Mouse (Mus musculus): Measurements from ENCODE around the gene Afdn. TPM values are rescaled to one million over a fixed set of nuclear protein-coding genes. Genes with fewer than 3 reads are reported as not detected.
"Not testable (repeated sequence)": the region's sequence is repeated elsewhere in the genome, so short reads cannot be mapped to it uniquely, and the experiment has no call there.

The Afdn gene
- polyA plus RNA-seq, 1 experiment from 2014 or later, result 34.3 TPM

DNA sequence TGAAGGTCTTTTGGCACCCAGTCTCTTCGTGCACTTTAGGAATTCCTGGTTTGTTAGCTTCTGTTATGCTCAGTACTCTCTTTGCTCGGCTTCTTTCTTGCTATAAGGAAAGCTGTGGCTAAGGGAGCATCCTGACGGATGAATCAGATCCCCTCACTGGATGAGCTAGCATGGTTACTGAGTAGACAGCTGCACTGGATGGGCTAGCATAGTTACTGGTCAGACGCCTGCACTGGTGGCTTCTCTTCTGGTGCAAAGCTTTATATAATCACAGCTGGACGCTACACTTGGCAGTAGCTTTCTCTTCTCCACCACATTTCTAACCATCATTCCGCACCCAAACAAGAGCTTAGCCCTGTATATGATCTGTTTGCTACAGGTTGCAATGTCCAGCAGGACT lies 5.4 kb upstream of the Afdn start:
- ATAC-seq (replicated peaks; ENCODE audit: low FRiP score), result no peak
- no peak overlapping the region for H3K9ac ChIP-seq (ENCODE audit: low read depth, low read length)
- WGBS, result 76% methylated on average over 6 of the region's 6 CpGs

DNA sequence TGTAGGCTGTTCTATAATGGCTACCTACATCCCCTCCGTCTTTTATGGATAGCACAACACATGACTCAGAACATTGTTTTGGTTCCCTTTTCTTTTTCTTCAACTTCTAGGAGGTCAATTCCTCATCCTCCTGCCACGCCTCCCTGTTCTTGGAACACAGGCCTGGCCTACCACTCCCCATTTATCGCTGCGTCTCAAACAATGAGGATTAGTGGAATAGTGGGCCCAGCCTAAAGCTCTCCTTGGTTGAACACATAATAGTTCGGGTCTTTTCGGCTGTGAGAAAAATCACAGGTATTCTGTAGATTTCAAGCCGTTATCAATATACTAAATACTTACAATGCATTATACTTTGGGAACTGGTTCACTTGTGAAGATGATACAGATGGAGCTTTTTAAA lies 1.8 kb upstream of the Afdn start:
- H3K36me3 ChIP-seq (ENCODE audit: control insufficient read depth, insufficient read depth, low read length), result no peaks in the 10 kb centered on the region
- DNase-seq (ENCODE audit: low spot score) (no peak), ATAC-seq (replicated peaks; ENCODE audit: low FRiP score) (no peak)
- no peaks in the 10 kb centered on the region for H3K4me1 ChIP-seq (replicated peaks; ENCODE audit: control insufficient read depth, insufficient read depth, low read length)
- H3K4me3 ChIP-seq (ENCODE audit: low read depth, low read length), result no peak overlapping the region
- no peak overlapping the region for H3K9ac ChIP-seq (ENCODE audit: low read depth, low read length)
- 81% methylated on average over 7 of the region's 7 CpGs for WGBS
- peak overlapping the region; percentile 82; the same call in 1 of the 2 replicates for H3K4me2 ChIP-seq
- H3K27me3 ChIP-seq (replicated peaks; ENCODE audit: control insufficient read depth, insufficient read depth, low read length), result peaks cover 40% of the 10 kb centered on the region
- no peaks in the 10 kb centered on the region for H3K9me3 ChIP-seq (ENCODE audit: control insufficient read depth, low read length)
- H3K27ac ChIP-seq (ENCODE audit: low read depth, low read length), result no peak overlapping the region

More for the DNA sequence above, 5.4 kb upstream of the Afdn start:
- H3K27ac ChIP-seq (ENCODE audit: low read depth, low read length), result no peak overlapping the region
- H3K9me3 ChIP-seq (ENCODE audit: control insufficient read depth, low read length), result no peaks in the 10 kb centered on the region
- H3K27me3 ChIP-seq (replicated peaks; ENCODE audit: control insufficient read depth, insufficient read depth, low read length), result peaks cover 19% of the 10 kb centered on the region
- H3K36me3 ChIP-seq (ENCODE audit: control insufficient read depth, insufficient read depth, low read length), result no peaks in the 10 kb centered on the region
- H3K4me1 ChIP-seq (replicated peaks; ENCODE audit: control insufficient read depth, insufficient read depth, low read length), result no peaks in the 10 kb centered on the region
- no peak overlapping the region for H3K4me2 ChIP-seq
- no peak overlapping the region for H3K4me3 ChIP-seq (ENCODE audit: low read depth, low read length)
- DNase-seq (ENCODE audit: low spot score), result no peak

DNA sequence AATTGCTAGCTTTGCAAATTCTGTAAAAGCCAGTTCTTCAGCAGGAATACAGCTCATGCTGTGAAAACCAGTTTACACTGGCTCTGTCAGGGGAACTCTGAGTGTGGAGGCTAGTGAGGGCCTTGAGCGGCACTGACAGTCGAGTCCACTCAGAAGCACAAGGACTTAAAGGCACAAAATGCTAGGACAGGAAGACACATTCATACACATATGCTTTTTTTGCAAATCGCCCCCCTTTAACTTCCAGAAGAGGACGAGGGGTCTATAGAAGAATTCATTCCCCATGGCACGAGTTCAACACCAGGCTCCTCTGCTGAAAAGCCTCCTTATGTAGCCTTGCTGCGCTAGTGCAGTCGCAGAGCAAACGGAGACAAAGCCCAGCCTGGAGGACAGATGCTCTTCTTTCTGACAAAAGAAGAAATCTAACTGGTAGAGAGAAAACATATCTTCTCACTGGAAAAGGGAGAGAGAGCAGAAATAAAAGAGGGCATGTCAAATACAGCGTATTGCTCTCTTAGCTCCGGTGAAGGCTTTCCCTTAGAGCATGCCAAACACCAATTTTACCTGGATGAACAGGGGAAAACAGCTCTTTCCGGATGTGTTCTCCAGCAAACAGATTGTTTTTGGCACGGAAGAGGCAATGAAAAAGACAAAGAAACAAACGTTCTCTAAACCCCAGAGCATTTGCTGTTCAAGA lies 1.0 kb upstream of the Afdn start:
- peak overlapping the region; percentile 82 for H3K4me2 ChIP-seq
- no peaks in the 10 kb centered on the region for H3K9me3 ChIP-seq (ENCODE audit: control insufficient read depth, low read length)

DNA sequence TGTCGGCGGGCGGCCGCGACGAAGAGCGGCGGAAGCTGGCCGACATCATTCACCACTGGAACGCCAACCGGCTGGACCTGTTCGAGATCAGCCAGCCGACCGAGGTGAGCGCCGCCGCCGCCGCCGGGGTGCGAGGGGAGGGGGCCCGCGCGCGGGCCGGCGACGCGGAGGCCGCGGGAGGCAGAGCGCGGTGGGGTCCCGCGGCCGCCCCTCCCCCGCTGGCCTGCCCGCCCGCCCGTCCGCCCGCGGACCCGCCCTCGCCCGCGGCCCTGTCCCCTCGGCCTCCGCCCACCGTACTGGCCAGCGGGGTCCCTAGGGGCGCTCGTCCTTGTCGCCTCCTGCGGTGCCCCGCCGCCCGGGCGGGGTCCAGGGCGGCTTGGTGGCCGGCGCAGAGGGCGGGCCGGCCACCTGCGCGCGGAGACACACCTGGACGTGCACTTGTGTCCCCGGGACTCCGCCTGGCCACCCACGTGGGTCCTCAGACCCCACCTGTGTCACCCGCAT lies 388 bp downstream of the Afdn start:
- ATAC-seq (replicated peaks; ENCODE audit: low FRiP score), result peak; percentile 50
- no peaks in the 10 kb centered on the region for H3K36me3 ChIP-seq (ENCODE audit: control insufficient read depth, insufficient read depth, low read length)
- no peak for DNase-seq (ENCODE audit: low spot score)
- no peaks in the 10 kb centered on the region for H3K4me1 ChIP-seq (replicated peaks; ENCODE audit: control insufficient read depth, insufficient read depth, low read length)
- peak overlapping the region; percentile 67 for H3K9ac ChIP-seq (ENCODE audit: low read depth, low read length)
- under 1% methylated on average over 47 of the region's 72 CpGs for WGBS
- H3K4me2 ChIP-seq, result peak overlapping the region; percentile 82
- H3K27ac ChIP-seq (ENCODE audit: low read depth, low read length), result peak overlapping the region; percentile 79
- H3K4me3 ChIP-seq (ENCODE audit: low read depth, low read length), result peak overlapping the region; percentile 74
- H3K9me3 ChIP-seq (ENCODE audit: control insufficient read depth, low read length), result no peaks in the 10 kb centered on the region
- peaks cover 40% of the 10 kb centered on the region for H3K27me3 ChIP-seq (replicated peaks; ENCODE audit: control insufficient read depth, insufficient read depth, low read length)

More for the DNA sequence above, 1.0 kb upstream of the Afdn start:
- peak overlapping the region; percentile 65; the same call in 1 of the 2 replicates for H3K27ac ChIP-seq (ENCODE audit: low read depth, low read length)
- no peak for ATAC-seq (replicated peaks; ENCODE audit: low FRiP score)
- H3K9ac ChIP-seq (ENCODE audit: low read depth, low read length), result peak overlapping the region; percentile 67
- peak overlapping the region; percentile 74 for H3K4me3 ChIP-seq (ENCODE audit: low read depth, low read length)
- DNase-seq (ENCODE audit: low spot score), result no peak
- no peaks in the 10 kb centered on the region for H3K4me1 ChIP-seq (replicated peaks; ENCODE audit: control insufficient read depth, insufficient read depth, low read length)
- H3K27me3 ChIP-seq (replicated peaks; ENCODE audit: control insufficient read depth, insufficient read depth, low read length), result peaks cover 40% of the 10 kb centered on the region
- 20% methylated on average over 13 of the region's 13 CpGs for WGBS
- H3K36me3 ChIP-seq (ENCODE audit: control insufficient read depth, insufficient read depth, low read length), result no peaks in the 10 kb centered on the region

DNA sequence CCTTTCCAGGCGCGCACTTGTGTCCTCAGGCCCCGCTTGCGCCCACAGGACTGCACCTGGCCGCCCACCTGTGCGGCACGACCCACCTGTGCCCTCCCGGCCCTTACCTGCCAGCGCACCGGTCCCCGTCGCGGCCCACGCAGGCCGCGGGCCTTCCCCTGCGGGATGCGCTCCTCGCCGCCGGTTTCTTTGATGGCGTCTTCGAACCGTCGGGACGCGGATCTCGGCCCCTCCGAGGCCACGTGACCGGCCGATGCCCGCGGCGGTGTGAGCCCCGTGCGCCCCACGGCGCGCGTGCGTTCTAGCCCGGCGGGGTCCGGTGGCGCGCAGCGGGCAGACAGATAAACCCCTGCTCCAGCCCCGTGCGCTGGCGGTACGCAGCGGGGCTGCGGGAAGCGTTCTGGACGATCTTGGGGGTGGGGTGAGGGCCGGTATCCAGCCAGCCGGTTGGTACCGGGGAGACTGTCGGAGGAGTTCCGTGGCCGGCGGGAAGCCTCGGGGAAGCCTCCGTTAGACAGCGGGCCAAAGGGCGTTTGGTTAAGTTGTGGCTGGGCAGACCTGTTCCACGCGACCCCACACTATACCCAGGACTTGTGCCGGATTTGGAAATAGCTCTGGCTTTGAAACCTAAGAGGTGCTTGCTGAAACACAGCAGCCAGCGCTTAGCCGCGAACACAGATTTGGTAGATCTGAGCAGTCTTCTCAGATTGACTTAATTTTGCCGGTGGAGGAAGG lies 1.0 kb downstream of the Afdn start, which contains the start of gene Tcte2:
Tcte2 (minus strand) TSS at position 647 of the 735 bp plus-strand sequence.
- DNase-seq (ENCODE audit: low spot score), result no peak
- Histone ChIP-seq H3K27ac (ENCODE audit: low read depth, low read length) (peak within 1 kb of the TSS; percentile 79), H3K4me1 (replicated peaks; ENCODE audit: control insufficient read depth, insufficient read depth, low read length) (no peaks in the 10 kb centered on the region), H3K9ac (ENCODE audit: low read depth, low read length) (peak within 1 kb of the TSS; percentile 67), H3K4me3 (ENCODE audit: low read depth, low read length) (peak within 1 kb of the TSS; percentile 74), H3K9me3 (ENCODE audit: control insufficient read depth, low read length) (no peaks in the 10 kb centered on the region), H3K27me3 (replicated peaks; ENCODE audit: control insufficient read depth, insufficient read depth, low read length) (peaks cover 40% of the 10 kb centered on the region), H3K4me2 (peak within 1 kb of the TSS; percentile 82), H3K36me3 (ENCODE audit: control insufficient read depth, insufficient read depth, low read length) (no peaks in the 10 kb centered on the region)
- ATAC-seq (replicated peaks; ENCODE audit: low FRiP score), result peak; percentile 26
- 1% methylated on average over 74 of the region's 74 CpGs for WGBS

DNA sequence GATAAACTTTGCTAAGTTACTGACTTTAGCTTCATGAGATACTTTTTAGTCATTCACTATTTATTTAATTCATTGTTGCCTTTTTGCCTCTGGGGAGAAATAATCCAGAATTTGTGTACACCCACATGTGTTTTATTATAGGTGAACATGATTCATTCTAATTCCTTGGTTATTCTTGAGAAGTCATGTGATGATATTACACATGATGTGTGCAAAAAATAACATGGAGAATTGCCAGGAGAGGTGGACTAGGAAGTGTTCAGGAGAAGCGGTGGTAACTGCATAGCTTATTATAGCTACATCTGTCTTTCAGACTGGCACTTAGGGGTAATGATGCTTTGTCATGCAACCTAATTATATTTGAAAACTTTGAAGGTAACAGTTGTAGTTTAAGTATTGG lies 3.5 kb downstream of the Afdn start:
- Histone ChIP-seq H3K4me3 (ENCODE audit: low read depth, low read length) (no peak overlapping the region), H3K27ac (ENCODE audit: low read depth, low read length) (no peak overlapping the region), H3K4me2 (no peak overlapping the region), H3K9me3 (ENCODE audit: control insufficient read depth, low read length) (no peaks in the 10 kb centered on the region), H3K36me3 (ENCODE audit: control insufficient read depth, insufficient read depth, low read length) (no peaks in the 10 kb centered on the region), H3K27me3 (replicated peaks; ENCODE audit: control insufficient read depth, insufficient read depth, low read length) (peaks cover 32% of the 10 kb centered on the region), H3K4me1 (replicated peaks; ENCODE audit: control insufficient read depth, insufficient read depth, low read length) (no peaks in the 10 kb centered on the region), H3K9ac (ENCODE audit: low read depth, low read length) (no peak overlapping the region)
- DNase-seq (ENCODE audit: low spot score) (no peak), ATAC-seq (replicated peaks; ENCODE audit: low FRiP score) (no peak)
- WGBS, result 81% methylated on average over 1 of the region's 1 CpGs

DNA sequence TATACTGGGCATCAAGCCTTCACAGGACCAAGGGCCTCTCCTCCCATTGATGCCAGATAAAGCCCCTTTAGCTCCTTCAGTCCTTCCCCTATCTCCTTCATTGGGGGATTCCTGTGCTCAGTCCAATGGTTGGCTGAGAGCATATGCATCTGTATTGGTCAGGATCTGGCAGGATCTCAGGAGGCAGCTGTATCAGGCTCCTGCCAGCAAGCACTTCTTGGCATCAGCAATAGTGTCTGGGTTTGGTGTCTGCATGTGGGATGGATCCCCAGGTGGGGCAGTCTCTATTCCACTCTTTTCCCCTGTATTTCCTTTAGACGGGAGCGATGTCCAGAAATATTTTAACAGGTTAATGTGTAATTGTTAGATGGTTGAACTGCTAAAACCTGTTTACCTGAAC lies 4.6 kb downstream of the Afdn start:
- not testable (repeated sequence) for H3K4me1 ChIP-seq (replicated peaks; ENCODE audit: control insufficient read depth, insufficient read depth, low read length); H3K4me3 ChIP-seq (ENCODE audit: low read depth, low read length); H3K27ac ChIP-seq (ENCODE audit: low read depth, low read length); H3K36me3 ChIP-seq (ENCODE audit: control insufficient read depth, insufficient read depth, low read length); ATAC-seq (replicated peaks; ENCODE audit: low FRiP score); DNase-seq (ENCODE audit: low spot score); H3K9me3 ChIP-seq (ENCODE audit: control insufficient read depth, low read length); H3K9ac ChIP-seq (ENCODE audit: low read depth, low read length); H3K4me2 ChIP-seq
- WGBS, result 94% methylated on average over 2 of the region's 2 CpGs
- H3K27me3 ChIP-seq (replicated peaks; ENCODE audit: control insufficient read depth, insufficient read depth, low read length), result peaks cover 21% of the 10 kb centered on the region

DNA sequence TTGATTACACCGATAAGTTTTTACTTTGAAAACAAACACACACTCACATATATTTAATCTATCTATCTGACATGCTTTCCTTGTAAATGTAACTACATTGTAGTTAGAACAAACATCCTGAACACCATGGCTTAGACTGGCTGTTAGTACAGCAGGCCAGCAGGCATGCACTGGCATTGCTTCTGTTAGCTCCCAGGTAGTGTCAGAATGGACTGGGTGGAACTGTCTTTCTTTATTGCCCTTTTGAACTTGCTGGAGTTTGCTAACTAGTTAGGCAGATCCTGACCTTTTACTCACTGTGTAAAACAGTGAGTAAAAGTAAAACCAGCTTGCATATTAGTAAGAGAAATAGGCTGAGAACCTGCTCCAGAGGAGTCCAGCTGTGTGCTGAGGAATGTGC lies 8.2 kb downstream of the Afdn start:
- Histone ChIP-seq H3K9ac (ENCODE audit: low read depth, low read length) (no peak overlapping the region), H3K36me3 (ENCODE audit: control insufficient read depth, insufficient read depth, low read length) (no peaks in the 10 kb centered on the region), H3K4me3 (ENCODE audit: low read depth, low read length) (no peak overlapping the region), H3K27me3 (replicated peaks; ENCODE audit: control insufficient read depth, insufficient read depth, low read length) (no peaks in the 10 kb centered on the region), H3K9me3 (ENCODE audit: control insufficient read depth, low read length) (no peaks in the 10 kb centered on the region), H3K27ac (ENCODE audit: low read depth, low read length) (no peak overlapping the region), H3K4me2 (no peak overlapping the region), H3K4me1 (replicated peaks; ENCODE audit: control insufficient read depth, insufficient read depth, low read length) (no peaks in the 10 kb centered on the region)
- no peak for DNase-seq (ENCODE audit: low spot score)
- 87% methylated on average over 1 of the region's 1 CpGs for WGBS
- no peak for ATAC-seq (replicated peaks; ENCODE audit: low FRiP score)

All from liver, embryonic 11.5 days (tissue).